Mouse (Mus musculus) liver, embryonic 16.5 days (tissue): ENCODE results near the gene Mlh3. TPM values are rescaled to one million over a fixed set of nuclear protein-coding genes. Genes with fewer than 3 reads are reported as not detected.
A peak's percentile ranks its signal among the peaks of the same experiment; 100 is the strongest.

Experiments used
- ATAC-seq: fragments of 200-750 bp; cut with Nextera tagmentation; 2 replicates; pipeline ENCODE4 v1.8.0; 2017; ENCODE audit warnings: low read depth, mild to moderate bottlenecking, moderate number of reproducible peaks, moderate library complexity
- H3K27ac ChIP-seq: fragments of 300-500 bp; sonication (generic); 2 replicates; pipeline ENCODE4 v1.5.1; 2014; ENCODE audit warnings: mild to moderate bottlenecking, low read length
- H3K27me3 ChIP-seq: fragments of 300-500 bp; sonication (generic); 2 replicates; pipeline ENCODE4 v1.6.1; 2014; ENCODE audit warnings: low read depth, low read length, mixed read lengths; ENCODE audit not compliant: control insufficient read depth, insufficient read depth
- H3K36me3 ChIP-seq: fragments of 300-500 bp; sonication (generic); 2 replicates; pipeline ENCODE4 v1.6.1; 2014; ENCODE audit warnings: mild to moderate bottlenecking; ENCODE audit not compliant: control insufficient read depth, insufficient read depth
- H3K4me1 ChIP-seq: fragments of 300-500 bp; sonication (generic); 2 replicates; pipeline ENCODE4 v1.6.1; 2014; ENCODE audit warnings: low read depth, low read length, mixed read lengths; ENCODE audit not compliant: control insufficient read depth
- H3K4me2 ChIP-seq: fragments of 300-500 bp; sonication (generic); 2 replicates; pipeline ENCODE4 v1.6.1; 2014; ENCODE audit warnings: low read depth, low read length, mixed read lengths
- H3K4me3 ChIP-seq: fragments of 300-500 bp; sonication (generic); 2 replicates; pipeline ENCODE4 v1.5.1; 2014; ENCODE audit warnings: low read depth, mild to moderate bottlenecking, low read length
- H3K9ac ChIP-seq: fragments of 300-500 bp; sonication (generic); 2 replicates; pipeline ENCODE4 v1.6.1; 2014; ENCODE audit warnings: low read depth, low read length
- H3K9me3 ChIP-seq: fragments of 300-500 bp; sonication (generic); replicated peaks from 2 replicates; pipeline ENCODE4 v1.6.1; 2016; ENCODE audit warnings: low read length; ENCODE audit not compliant: control insufficient read depth
- WGBS: fragments of 180-500 bp; shearing (Covaris S2); extraction: QIAGEN DNeasy Blood & Tissue Kit; methylation state at CpG from one replicate; pipeline ENCODE4 v1.1.7; 2014; ENCODE audit not compliant: insufficient replicate concordance; 5-methylcytosine and 5-hydroxymethylcytosine counted together
- polyA plus RNA-seq: library from polyadenylated mRNA; unstranded; fragments of >200 nt; fragmentation: Nextera tagmentation; extraction: Ambion mirVana; gene quantifications from 2 replicates; pipeline ENCODE4 v1.2.1, GENCODE M21; 2015

The Mlh3 gene
- polyA plus RNA-seq, 1 experiment from 2014 or later: 2.3 TPM

GRCm38 (mm10) chr12:85276273-85276672, 5.9 kb upstream of the Mlh3 start:
- H3K4me1 ChIP-seq: peaks cover 27% of the 10 kb centered on the region
- no peak overlapping the region for H3K4me3 ChIP-seq
- H3K9ac ChIP-seq: no peak overlapping the region
- H3K27ac ChIP-seq: no peak overlapping the region
- no peaks in the 10 kb centered on the region for H3K27me3 ChIP-seq
- H3K4me2 ChIP-seq: no peak overlapping the region
- 80% methylated on average over 5 of the region's 5 CpGs for WGBS
- ATAC-seq: no peak
- H3K36me3 ChIP-seq: no peaks in the 10 kb centered on the region; the same call in 1 of the 2 replicates
- no peaks in the 10 kb centered on the region for H3K9me3 ChIP-seq

GRCm38 (mm10) chr12:85273508-85273907, 3.1 kb upstream of the Mlh3 start:
- Histone ChIP-seq H3K4me3 (no peak overlapping the region), H3K4me1 (peaks cover 16% of the 10 kb centered on the region), H3K27ac (no peak overlapping the region), H3K4me2 (no peak overlapping the region), H3K36me3 (no peaks in the 10 kb centered on the region; the same call in 1 of the 2 replicates), H3K9me3 (no peaks in the 10 kb centered on the region), H3K9ac (no peak overlapping the region), H3K27me3 (no peaks in the 10 kb centered on the region)
- WGBS: 73% methylated on average over 10 of the region's 10 CpGs
- ATAC-seq: no peak

- H3K9me3 ChIP-seq: no peaks in the 10 kb centered on the region
- H3K27me3 ChIP-seq: no peaks in the 10 kb centered on the region
- no peak overlapping the region for H3K27ac ChIP-seq
- 51% methylated on average over 4 of the region's 4 CpGs for WGBS
- no peaks in the 10 kb centered on the region; the same call in 1 of the 2 replicates for H3K36me3 ChIP-seq
- no peak overlapping the region for H3K4me2 ChIP-seq
- peaks cover 8% of the 10 kb centered on the region for H3K4me1 ChIP-seq
- no peak overlapping the region for H3K9ac ChIP-seq
- H3K4me3 ChIP-seq: no peak overlapping the region
- peak; percentile 56; the same call in 1 of the 2 replicates for ATAC-seq
Observed at GRCm38 (mm10) chr12:85271843-85272206, 1.4 kb upstream of the Mlh3 start.

- ATAC-seq: no peak
- Histone ChIP-seq H3K4me3 (no peak overlapping the region), H3K4me1 (peaks cover 8% of the 10 kb centered on the region), H3K9ac (no peak overlapping the region), H3K9me3 (no peaks in the 10 kb centered on the region), H3K4me2 (no peak overlapping the region), H3K36me3 (no peaks in the 10 kb centered on the region; the same call in 1 of the 2 replicates), H3K27me3 (no peaks in the 10 kb centered on the region), H3K27ac (no peak overlapping the region)
- 65% methylated on average over 7 of the region's 7 CpGs for WGBS
Observed at GRCm38 (mm10) chr12:85271132-85271842, 888 bp upstream of the Mlh3 start.

- peak overlapping the region; percentile 79 for H3K4me2 ChIP-seq
- H3K4me1 ChIP-seq: peaks cover 8% of the 10 kb centered on the region
- H3K36me3 ChIP-seq: no peaks in the 10 kb centered on the region; the same call in 1 of the 2 replicates
- no peak overlapping the region for H3K27ac ChIP-seq
- peak overlapping the region; percentile 79 for H3K4me3 ChIP-seq
- H3K9me3 ChIP-seq: no peaks in the 10 kb centered on the region
- H3K9ac ChIP-seq: peak overlapping the region; percentile 76
- ATAC-seq: no peak
- 53% methylated on average over 3 of the region's 3 CpGs for WGBS
- H3K27me3 ChIP-seq: no peaks in the 10 kb centered on the region
Observed at GRCm38 (mm10) chr12:85269821-85270220, 578 bp downstream of the Mlh3 start.

GRCm38 (mm10) chr12:85266248-85266647, 4.2 kb downstream of the Mlh3 start:
- ATAC-seq: no peak
- WGBS: 60% methylated on average over 3 of the region's 3 CpGs
- H3K4me2 ChIP-seq: no peak overlapping the region

GRCm38 (mm10) chr12:85264940-85265339, 5.5 kb downstream of the Mlh3 start:
- no peaks in the 10 kb centered on the region for H3K27me3 ChIP-seq
- no peak overlapping the region for H3K4me3 ChIP-seq
- no peak overlapping the region for H3K9ac ChIP-seq
- WGBS: 67% methylated on average over 7 of the region's 7 CpGs
- peaks cover under 1% of the 10 kb centered on the region; the same call in 1 of the 2 replicates for H3K4me1 ChIP-seq
- H3K9me3 ChIP-seq: no peaks in the 10 kb centered on the region
- no peaks in the 10 kb centered on the region for H3K36me3 ChIP-seq
- ATAC-seq: no peak
- H3K27ac ChIP-seq: no peak overlapping the region
- H3K4me2 ChIP-seq: no peak overlapping the region

More at GRCm38 (mm10) chr12:85266248-85266647, 4.2 kb downstream of the Mlh3 start:
- peaks cover 3% of the 10 kb centered on the region; the same call in 1 of the 2 replicates for H3K4me1 ChIP-seq
- no peak overlapping the region for H3K9ac ChIP-seq
- H3K27ac ChIP-seq: no peak overlapping the region
- no peak overlapping the region for H3K4me3 ChIP-seq
- H3K36me3 ChIP-seq: no peaks in the 10 kb centered on the region
- no peaks in the 10 kb centered on the region for H3K27me3 ChIP-seq
- no peaks in the 10 kb centered on the region for H3K9me3 ChIP-seq

- H3K4me1 ChIP-seq: no peaks in the 10 kb centered on the region
- no peak overlapping the region for H3K4me3 ChIP-seq
- H3K27me3 ChIP-seq: no peaks in the 10 kb centered on the region
- no peak overlapping the region for H3K27ac ChIP-seq
- no peaks in the 10 kb centered on the region for H3K36me3 ChIP-seq
- H3K9me3 ChIP-seq: no peaks in the 10 kb centered on the region
- WGBS: 84% methylated on average over 8 of the region's 8 CpGs
- H3K9ac ChIP-seq: no peak overlapping the region
- no peak for ATAC-seq
- H3K4me2 ChIP-seq: no peak overlapping the region
Observed at GRCm38 (mm10) chr12:85264531-85264930, 5.9 kb downstream of the Mlh3 start.

GRCm38 (mm10) chr12:85263190-85263589, 7.2 kb downstream of the Mlh3 start:
- ATAC-seq: no peak
- WGBS: 56% methylated on average over 5 of the region's 5 CpGs

More at GRCm38 (mm10) chr12:85263190-85263589, 7.2 kb downstream of the Mlh3 start:
- Histone ChIP-seq H3K4me1 (no peaks in the 10 kb centered on the region), H3K27me3 (no peaks in the 10 kb centered on the region), H3K9ac (no peak overlapping the region), H3K9me3 (no peaks in the 10 kb centered on the region), H3K27ac (no peak overlapping the region), H3K36me3 (no peaks in the 10 kb centered on the region), H3K4me2 (no peak overlapping the region), H3K4me3 (no peak overlapping the region)
